Mouse (Mus musculus) adrenal gland, adult 2 months (tissue): ENCODE data around the gene Ms4a5. TPM values are rescaled to one million over a fixed set of nuclear protein-coding genes. Genes with fewer than 3 reads are reported as not detected.
"Not testable (repeated sequence)": the region's sequence is repeated elsewhere in the genome, so short reads cannot be mapped to it uniquely, and the experiment has no call there.

Source experiments
- DNase-seq: peaks from one replicate; pipeline ENCODE4 v3.0.0; 2021
- long read RNA-seq: library from polyadenylated mRNA; stranded (forward); transcript quantifications from one replicate; pipeline ENCODE4 v2.0.0, GENCODE M21; 2021
- polyA plus RNA-seq: library from polyadenylated mRNA; depleted of rRNA; stranded (reverse); fragments of >200 nt; gene quantifications from 2 replicates; pipeline ENCODE4 v1.2.3, GENCODE M21; 2012; rRNA removed
- total RNA-seq, 2 experiments: library from RNA; stranded (reverse); gene quantifications; 2 replicates each; pipeline ENCODE4 v1.2.3; 2021

Ms4a5 gene
- total RNA-seq: not detected
- polyA plus RNA-seq: not detected in 2 replicates
- long read RNA-seq: 0 reads

DNA sequence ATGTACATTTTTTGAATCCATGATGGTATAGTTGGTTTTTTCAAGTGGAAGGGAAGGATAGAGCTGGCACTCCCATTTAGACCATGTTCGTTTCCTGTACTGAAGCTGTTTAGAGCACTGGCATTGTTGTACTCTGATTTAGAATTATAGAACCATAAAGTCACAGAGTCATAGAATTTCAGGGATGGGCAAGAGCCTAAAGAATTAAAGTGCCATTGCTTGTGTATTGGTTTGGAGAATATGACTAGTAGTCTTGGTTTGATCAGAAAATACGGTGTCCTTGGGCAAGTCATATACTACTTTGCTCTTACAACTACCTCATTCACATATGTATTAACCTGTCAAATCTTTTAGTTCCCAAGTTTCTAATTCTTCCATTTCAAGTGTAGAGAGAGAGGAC, at the start of gene Ms4a5:
Gene Ms4a5, minus strand, starts transcription at position 101 of the 400 bp plus-strand sequence.
- no peak for DNase-seq

DNA sequence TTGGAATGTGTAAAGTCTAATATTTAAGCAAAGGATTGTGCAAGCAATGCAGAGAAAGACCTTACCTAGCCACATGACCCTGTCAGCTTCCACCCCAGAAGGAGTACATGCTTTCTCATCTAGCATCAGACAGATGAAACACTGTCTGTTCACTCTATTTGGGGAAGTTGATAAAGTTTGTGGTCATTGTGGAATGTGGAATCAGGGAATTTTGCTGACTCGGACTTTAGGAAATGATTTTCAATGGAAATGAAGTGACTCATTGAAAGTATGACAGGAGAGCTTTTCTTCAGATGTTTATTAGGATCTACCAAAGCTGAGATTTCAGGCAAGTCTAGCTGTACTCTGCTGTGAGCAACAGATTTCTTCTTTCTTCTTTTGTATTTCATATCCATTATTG, 37.5 kb upstream of the Ms4a5 start:
- no peak for DNase-seq

DNA sequence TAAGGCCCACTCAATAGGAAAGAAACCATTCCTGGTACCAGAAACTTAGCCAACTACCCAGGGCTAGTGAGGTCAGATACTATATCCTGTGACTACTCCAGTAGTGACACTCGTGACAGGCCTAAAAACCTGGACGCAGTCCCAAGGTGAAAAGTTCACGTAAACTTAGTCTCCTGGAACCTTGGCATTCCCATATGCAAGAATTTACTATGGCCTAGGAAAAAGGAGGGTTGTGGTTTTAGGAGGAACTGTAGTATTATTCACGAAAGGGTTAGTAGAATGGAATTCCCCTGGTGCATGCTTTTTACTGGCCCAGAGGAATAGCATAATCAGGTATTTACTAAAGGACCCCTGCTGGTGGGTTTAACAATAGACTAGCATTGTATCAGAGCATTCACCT, 33.1 kb upstream of the Ms4a5 start:
- no peak for DNase-seq

DNA sequence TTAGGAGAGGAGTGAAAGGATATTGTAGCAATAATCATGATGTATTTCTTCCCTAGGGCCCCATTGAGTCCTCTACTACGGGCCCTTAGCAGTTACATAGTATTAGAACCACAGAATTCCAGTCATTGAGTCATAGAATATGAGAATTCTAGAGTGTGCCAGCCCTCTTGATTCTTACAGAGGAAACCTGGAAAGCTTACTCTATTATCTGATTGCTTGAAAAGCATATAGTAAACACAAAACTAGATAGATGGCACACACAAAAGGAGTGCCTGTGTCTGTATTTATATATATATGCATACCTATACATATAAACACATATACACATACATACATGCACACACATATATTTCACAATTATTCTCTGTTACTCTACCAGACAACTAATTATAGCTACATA, 30.7 kb upstream of the Ms4a5 start, which contains the start of gene Ms4a14:
Gene Ms4a14, minus strand, starts transcription at position 101 of the 400 bp plus-strand sequence.
- DNase-seq: no peak

DNA sequence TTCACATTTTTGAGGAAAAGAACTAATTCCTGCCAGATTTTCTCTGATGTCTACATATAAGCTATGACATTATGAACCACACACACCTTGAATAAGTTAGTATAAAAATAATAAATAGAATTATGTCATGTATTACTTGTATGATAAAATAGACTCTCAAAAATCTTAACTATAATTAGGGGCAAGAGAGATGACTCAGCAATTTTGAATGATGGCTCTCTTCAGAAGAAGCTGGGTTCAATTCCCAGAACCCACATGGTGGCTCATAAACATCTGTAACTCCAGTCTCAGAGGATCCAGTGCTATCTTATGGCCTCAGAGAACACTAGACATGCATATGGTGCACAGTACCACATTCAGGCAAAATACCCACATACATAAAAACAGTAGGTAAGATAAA, 25.2 kb upstream of the Ms4a5 start:
- DNase-seq: no peak

DNA sequence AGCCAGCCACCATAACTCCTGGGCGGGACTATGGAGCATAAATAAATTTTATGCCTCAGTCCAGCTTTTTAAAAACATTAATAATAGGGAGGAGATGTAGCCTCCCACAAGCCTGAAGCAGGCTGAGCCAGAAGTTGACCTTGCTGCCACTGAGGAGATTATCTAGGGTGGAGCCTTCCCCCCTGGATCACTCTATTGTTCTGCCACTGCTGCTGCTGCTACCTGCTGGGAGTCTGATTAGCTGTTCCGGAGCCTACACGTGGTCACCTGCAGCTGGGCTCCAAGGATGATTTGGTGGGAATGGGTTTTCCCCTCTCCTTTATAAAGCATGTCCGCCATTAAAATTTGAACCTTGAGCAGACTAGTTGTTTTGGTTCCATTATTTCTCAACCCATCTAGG, 15.9 kb upstream of the Ms4a5 start:
- not testable (repeated sequence) for DNase-seq

DNA sequence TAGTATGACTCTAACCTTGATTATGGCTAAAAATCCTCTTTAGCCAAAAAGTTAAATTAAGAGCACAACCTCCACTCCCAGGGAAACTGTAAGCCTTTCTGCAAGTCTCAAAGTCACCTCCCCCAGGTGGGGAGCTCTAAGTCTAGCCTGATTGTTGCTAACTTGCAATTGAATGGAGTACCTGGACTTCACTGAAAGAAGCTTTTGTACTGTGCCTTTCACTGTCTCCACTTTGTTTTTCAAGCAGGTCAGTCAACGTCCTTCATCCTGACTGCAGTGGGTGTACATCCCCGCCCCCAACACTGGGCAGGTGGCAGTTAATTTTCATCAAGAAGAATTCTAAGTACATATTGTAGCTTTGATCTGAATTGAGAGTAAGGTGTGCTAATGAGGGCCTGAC, 15.3 kb upstream of the Ms4a5 start:
- no peak for DNase-seq

DNA sequence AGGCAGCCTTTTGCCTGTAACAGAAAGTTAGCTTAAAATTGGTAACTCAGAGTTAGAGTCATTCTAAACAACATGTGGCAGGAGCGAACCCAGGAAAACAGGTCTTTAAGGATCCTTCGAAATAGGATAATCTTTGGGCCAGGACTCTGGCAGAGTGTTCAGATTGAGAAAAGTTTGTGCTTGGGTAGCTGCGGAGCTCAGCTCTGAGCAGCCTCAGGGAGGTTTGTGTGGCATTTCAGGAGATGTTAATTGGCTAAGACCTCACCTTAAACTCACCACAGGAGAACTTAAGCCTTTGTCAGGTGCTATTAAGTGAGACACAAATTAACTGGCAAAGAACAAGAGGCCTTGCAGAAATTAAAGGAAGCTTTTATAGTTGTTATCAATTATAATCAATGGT, 9.9 kb upstream of the Ms4a5 start:
- DNase-seq: not testable (repeated sequence)

DNA sequence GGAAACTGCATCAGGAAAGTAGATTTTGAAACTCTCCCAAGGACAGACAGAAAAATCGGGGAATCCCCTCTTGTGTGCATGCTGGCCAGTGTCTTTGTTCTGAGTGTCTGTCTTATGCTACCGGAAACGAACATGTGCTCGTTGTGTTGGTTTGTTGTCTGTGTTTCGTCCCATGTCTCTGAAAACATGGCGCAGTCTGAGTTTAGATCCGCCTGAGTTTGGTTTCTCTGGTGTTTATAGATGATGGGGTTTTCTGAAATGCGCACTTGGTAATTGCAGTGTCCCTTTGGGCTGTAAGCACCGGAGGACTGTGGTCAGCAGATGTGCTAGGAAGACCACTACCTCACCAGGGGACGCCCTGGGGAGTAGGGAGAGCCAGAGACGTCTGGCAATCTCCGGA, 9.3 kb upstream of the Ms4a5 start:
- DNase-seq: peak; percentile 21

DNA sequence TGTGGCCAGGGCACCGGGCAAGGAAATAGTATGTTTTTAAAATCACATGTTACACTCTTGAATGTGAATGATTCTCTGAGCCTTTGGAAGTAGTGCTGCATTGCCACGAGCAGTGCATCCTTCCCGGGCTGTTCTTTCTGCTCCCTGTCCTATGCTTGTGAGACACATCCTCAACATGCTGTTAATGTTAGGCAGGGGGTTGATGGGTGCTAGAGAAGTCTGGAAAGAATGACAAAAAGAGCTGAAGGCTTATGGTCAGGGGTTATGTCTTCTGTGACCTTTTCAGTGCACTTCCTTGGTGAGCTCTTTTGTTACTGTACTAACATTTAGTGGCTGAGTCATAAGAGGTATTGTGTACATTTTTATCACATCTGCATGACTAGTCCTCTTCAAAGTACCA, 3.5 kb downstream of the Ms4a5 start:
- no peak for DNase-seq

DNA sequence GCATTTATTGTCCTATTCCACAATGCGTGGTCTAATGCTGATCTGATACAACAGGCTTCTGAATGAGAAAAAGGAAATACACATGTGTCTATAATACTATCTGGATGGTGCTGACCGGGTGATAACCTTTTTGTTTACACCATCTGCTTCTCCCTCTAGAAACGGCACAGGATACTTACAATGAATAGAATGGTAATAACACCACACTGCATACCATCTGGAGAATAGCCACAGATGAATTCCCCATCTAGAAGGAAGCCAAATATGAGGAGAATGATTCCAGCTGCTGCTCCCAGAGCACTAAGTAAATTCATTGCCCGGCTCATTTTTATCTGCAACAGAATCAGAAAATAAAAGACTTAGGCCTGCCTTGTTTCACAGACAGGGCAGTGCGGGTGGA, 7.2 kb downstream of the Ms4a5 start:
- no peak for DNase-seq

DNA sequence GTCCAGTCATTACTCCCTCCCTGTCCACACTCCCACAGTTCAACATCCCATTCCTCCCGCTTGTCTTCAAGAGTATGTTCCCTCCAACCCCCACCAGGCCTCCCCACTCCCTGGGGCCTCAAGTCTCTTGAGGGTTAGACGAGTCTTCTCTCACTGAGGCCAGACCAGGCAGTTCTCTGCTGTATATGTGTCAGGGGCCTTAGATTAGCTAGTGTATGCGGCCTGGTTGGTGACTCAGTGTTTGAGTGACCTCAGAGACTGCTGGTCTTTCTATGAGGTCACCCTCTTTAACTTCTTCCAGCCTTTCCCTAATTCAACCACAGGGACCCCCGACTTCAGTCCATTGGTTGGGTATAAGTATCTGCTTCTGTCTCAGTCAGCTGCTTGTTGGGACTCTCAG, 16.7 kb downstream of the Ms4a5 start:
- DNase-seq: no peak

DNA sequence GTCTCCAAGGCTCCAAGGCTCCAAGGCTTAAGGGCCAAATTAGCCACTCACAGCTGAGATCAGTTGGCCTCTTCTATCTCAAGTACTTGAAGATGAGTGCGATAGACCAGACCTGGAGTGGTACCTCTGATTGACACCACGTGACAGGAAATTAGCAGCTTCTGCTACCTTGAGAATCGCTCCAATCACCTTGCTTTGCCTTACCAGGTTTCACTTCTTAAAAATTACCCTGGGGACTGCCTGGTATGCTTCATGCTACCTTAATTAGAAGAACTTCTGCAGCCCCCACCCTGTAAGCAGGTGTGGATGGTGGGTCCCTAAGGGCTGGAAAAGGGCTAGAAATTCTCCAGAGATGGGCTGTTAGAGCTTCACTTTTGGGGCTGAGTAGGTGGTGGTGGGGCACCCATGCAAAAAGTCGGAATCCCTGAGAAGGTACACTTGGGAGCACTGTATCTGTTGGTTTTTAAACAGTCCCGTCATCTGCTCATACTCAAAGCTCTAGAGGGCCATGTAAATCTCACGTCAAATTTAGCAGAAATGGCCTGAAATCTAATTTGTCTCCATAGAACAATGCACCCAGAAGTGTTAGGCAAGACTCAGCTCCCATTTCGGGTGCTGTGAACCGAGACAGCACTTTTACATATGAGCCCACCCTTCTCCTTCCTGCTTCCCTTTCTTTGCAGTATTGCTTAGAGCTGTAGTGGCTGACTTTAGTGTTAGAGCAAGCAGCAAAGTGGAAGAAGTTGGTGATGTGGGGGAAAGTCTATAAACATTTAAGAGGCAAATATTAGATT, 17.4 kb downstream of the Ms4a5 start, which contains the start of gene Ms4a1:
Gene Ms4a1, minus strand, starts transcription at position 190 of the 794 bp plus-strand sequence.
- no peak for DNase-seq

DNA sequence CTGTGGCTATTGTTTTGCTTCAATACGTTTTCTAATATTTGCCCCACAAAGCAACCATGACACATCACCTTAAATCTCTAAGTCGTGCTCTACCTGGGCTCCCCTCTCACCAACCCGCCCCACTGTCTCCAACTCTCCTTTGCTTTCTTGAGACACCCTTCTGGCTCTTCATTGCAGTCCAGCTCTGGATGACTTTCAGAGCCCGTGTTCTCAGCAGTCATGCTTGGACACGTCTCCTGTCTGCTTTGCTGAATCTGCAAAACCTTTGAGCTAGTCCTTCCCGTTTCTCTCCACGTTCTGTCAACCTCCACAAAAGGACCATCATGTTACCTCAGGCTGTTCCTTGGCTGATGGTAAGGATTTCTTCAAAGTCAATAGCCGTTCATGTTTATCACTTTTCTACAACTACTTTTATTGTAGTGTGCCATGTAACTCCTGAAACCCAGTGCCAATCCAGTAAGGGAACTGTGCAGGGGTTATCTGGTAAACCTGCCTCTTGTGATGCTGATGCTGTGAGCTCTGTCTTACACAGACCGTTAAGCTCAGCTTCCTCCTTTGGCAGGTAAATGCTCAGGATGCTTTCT, 19.0 kb downstream of the Ms4a5 start:
- DNase-seq: no peak

DNA sequence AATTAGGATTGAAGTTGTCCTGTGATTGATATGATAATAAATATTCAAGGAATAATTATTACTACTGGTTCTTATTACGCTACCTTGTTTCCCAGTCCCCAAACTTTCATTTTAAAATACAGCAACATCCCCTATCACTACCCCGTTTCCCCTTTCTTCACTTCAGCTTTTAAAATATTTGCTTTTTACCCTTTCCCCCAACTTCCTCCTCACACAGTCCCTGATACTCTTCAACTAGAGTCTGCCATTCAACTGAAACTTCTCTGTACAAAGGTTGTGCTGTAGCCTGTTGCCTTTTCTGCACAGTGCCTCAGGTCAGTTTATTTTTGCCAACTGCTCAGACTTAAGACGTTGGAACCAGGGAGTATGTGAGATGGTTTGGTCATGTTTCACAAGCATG, 20.1 kb downstream of the Ms4a5 start:
- DNase-seq: no peak

DNA sequence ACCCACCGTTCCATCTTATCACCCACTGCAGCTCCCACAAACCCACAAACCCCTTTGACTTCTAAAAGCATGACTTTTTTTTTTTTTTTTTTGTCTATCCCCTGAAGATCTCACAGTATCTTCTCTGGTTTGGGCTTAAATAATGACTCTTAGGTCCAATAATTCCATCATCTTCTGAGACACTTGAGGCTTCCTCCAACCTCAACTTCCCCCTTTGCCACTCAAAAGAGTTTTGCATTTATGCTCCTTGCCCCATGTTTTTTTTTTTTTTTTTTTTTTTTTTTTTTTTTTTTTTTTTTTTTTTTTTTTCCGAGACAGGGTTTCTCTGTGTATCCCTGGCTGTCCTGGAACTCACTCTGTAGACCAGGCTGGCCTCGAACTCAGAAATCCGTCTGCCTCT, 20.7 kb downstream of the Ms4a5 start:
- DNase-seq: not testable (repeated sequence)

DNA sequence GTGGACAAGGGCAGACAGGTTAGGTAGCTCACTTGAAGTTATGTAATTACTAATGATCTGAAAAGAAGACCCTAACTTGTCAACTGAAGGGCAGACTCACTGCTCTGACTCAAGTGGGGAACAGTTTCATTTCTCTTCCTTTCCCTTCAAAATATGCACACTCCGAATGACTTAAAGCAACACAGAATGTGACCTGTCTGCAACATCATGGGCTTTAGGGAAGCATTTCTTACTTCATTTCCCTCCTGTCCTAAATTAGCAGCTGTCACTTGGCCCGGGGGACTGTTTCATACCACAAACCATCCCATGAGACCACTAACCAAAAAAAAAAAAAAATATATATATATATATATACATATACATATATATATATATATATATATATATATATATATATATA, 22.2 kb downstream of the Ms4a5 start:
- no peak for DNase-seq

DNA sequence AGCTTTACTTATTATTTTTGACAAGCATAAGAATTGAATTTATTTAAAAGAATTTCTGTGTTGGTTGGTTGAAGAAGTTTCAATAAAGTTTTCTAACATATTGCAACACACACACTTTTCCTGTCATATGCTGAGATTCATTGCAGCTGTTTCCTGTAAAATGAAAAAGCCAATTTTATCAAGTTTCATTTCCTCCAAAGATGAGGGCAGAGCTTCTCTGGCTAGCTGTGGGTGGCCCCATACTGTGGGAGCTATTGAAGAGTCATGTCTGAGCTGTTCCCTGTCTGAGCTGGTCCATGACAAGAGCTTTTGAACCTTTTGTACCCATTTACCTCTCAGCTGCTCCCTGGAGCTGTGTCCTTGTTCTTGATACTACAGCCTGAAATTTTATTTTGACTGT, 39.4 kb downstream of the Ms4a5 start:
- no peak for DNase-seq

DNA sequence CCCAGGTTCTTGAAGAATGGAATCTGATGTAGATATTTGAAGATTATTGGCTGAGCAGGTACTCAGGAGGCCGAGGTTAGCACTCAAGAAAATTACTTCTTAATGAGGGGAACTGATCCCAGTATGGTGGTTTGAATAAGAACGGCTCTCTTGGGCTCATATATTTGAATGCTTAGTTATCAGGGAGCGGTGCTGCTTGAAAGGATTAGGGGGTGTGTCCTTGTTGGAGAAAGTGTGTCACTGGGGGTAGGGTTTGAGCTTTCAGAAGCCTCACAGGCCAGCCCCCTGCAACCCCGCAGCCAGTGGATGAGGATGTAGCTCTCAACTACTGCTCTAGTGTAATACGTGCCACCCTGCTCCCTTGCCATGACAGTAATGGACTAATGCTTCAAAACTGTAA, 41.1 kb downstream of the Ms4a5 start:
- DNase-seq: no peak

DNA sequence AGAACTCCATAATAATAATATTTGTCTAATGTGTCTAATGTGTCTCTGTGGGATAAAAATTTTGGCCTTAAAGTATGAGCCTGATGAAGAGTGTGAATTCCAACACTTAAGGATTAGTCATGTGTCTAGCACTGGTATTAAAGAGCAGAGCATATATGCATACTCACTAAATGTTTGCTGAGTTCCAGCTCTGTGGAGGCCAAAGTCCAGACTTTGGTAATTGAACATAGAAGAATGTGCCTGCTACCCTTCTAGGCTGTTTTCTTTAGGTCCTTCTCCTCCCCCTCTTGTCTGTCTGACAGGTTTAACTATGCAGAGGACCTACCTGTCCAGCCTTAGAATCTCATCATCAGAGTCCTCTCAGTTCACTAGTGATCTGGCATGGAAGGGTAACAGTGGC, 47.9 kb downstream of the Ms4a5 start:
- no peak for DNase-seq

DNA sequence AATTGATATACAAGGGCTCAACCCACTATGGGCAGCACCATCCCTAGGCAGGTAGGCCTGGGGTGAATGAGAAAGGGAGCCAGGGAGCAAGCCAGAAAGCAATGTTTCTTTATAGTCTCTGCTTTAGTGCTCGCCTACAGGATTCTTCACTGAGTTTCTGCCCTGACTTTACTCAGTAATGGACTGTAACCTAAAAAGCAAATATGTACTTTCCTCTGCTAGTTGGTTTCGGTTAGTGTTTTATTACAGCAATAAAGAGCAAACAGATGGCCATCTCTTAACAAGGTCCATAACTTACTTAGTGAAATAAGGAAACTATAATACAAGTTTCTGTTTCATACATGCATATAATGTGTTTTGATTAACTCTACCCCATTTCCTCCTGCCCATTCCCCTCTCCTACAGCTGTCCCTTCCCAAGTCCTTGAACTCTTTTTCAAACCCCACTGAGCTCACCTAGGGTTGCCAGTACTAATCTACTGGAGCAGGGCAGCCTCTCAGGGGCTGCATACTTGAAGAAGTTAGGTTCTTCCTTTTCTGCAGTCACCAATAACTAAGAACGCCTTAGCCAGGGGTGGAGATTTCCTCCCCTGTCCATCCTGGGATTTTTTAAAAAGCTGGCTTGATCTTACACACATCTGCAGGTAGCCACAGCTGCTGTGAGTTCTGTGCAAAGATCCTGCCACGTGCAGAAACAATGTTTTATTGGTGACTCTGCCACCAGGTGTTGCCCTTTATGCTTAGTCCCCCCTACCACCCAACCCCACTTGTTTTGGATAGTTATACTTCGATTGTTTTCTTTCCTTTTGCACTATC, 48.5 kb downstream of the Ms4a5 start:
- no peak for DNase-seq

DNA sequence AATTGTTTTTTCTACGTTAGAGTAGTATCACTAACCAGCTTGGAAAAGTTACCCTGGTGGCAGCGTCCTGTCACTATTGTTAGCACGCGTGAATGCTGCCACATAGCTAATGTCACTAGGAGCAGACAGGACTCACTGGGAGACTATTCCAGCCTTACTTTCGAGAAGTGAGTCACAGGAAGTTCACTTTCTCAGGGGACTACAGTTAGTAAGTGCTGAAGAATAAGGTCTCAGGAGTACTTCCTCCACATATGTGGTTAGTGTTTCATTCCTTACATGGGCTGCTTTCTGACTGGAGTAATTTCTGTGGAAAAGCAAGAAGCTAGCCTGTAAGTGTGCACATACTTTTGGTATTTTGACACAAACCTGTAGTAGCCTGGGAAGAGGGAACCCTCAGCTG, 49.4 kb downstream of the Ms4a5 start:
- no peak for DNase-seq

DNA sequence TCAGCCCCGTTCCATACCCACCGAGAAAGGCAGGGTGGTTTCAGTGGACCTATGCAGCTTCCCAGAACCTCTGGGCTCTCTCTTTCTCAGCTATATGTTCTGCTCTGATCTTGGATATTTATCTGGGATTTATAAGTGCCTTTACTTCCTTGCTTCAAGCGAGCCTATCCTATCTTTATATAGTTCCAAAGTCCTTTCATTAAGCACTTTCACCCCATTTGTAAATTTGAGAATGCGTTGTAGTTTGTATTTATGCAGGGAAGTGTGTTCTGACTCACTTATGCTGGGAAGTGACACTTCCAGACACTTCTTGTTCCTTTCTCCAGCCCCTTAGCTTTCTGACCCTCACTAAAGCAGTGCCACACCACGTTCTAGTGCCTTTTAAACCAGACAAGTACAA, 51.3 kb downstream of the Ms4a5 start, which contains the start of gene Ms4a12:
Gene Ms4a12, minus strand, starts transcription at position 101 of the 400 bp plus-strand sequence.
- no peak for DNase-seq
